Mouse (Mus musculus): ENCODE measurements around the gene Pitpnm2.
A peak's percentile ranks its signal among the peaks of the same experiment; 100 is the strongest.

Gene Pitpnm2

DNA sequence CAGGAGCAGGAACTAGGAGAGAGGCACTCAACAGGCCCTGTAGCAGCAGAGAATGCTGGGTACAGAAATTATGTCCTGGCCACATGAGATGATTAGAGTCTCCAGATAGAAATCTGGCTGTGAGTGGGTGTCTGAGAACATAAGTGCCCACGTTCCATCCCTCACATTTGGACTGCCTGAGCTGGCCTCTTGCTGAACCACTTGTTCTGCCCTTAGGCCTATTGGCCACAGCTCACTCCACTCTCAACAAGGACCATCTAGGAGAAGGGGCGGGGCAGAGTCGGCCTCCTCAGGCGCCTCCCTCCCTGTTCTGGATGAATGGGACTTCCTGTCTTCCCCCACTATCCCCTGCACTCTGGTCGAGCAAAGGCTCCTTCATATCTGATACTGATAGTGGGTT is 100.5 kb downstream of the Pitpnm2 start:
- DNase-seq (ENCODE audit: low spot score in 2 of 2), result no peak

DNA sequence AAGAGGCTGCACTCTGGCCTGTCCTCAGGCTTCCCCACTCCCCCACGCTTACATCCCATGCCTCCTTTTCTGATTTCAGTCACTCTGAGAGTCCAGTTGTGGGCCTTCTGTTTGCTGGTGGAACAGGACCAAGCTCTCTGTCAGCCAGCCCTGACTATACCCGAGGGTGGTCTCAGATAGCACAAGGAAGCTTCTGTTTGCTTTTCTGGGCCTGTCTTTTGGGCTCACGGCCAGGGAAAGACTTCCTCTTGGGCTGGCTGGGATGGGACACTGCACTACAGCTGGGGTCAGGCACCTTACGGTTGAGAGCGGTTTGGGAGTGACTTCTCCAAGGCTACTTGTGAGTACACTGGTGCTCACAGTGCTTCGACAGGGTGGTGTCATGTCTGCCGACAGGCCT is 111.5 kb downstream of the Pitpnm2 start:
- no peak for DNase-seq (ENCODE audit: low spot score in 2 of 2)

DNA sequence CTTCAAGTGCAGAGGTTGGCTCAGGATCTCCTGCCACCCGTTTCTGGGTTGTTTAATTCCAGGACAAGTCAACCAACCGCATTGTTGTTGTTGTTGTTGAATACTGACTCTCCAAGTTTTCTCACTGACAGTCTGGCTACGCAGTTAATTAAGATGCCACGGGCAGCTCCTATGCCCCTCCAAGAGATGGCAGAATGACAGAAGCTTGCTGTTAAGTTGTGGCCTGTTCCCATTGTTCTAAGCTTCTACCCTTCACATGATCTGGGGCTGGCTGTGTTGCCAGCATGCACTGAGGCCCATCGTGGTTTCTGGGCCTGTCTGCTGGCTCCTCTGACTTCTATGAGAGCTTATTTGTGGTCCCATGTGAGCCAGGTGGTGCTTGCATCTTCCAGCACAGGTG is 115.3 kb downstream of the Pitpnm2 start:
- DNase-seq (ENCODE audit: low spot score in 2 of 2), result no peak

DNA sequence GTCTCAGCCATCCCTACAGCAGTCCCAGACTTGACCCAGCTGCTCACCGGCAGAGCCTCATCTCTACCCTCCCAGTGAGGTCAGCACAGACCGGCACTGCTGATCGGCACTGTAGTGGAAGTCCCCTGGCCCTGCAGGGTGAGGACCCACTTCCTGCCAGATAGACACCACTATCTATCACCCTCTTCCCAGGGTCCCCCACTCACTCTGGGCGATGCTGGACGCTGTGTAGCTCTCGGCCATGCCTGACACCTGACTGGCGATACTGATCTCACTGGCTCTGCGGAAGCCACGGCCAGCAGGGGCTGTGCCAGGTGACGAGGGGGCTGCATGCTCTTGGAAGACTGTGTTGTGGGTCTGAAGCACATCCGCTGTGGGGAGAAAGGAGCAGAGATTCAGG is 124.5 kb downstream of the Pitpnm2 start:
- DNase-seq (ENCODE audit: low spot score in 2 of 2), result no peak

DNA sequence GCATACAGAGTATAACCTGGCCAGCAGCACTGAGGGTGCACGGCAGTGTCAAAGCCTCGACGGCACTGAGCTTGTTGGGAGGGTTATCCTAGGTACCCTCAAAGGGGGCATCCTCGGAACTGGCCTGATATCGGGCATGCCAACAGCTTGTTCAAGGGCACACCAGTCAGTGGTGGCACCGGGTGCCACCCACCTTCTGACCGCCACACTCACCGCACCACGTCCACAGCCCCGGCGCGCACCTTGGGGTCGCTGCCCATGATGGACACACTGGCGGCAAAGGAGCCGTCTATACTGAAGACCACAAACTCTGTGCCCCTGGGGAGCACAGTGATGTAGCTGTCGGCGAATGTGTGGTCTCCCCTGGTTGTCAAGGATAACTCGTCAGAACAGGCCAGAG is 127.2 kb downstream of the Pitpnm2 start:
- no peak for DNase-seq (ENCODE audit: low spot score in 2 of 2)

DNA sequence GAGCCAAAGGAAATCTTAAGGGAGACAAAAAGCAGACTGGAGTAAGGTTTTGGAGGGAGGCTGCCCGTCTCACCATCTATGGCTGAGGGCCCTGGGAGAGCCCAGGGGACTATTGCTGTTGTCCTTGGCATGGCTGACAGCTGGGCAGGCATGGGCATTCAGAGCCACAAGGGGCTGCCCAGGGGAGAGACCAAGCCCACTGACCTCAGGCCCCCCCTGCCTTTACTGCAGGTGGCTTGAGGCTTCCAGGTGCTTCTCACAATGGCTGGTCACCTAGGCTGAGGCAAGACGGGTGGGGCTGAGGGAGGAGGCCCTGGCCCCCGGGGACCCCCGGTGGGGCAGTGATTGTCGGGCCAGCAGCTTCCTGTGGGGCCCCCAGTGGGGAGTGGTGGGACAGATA is 130.4 kb downstream of the Pitpnm2 start:
- no peak for DNase-seq (ENCODE audit: low spot score in 2 of 2)

DNA sequence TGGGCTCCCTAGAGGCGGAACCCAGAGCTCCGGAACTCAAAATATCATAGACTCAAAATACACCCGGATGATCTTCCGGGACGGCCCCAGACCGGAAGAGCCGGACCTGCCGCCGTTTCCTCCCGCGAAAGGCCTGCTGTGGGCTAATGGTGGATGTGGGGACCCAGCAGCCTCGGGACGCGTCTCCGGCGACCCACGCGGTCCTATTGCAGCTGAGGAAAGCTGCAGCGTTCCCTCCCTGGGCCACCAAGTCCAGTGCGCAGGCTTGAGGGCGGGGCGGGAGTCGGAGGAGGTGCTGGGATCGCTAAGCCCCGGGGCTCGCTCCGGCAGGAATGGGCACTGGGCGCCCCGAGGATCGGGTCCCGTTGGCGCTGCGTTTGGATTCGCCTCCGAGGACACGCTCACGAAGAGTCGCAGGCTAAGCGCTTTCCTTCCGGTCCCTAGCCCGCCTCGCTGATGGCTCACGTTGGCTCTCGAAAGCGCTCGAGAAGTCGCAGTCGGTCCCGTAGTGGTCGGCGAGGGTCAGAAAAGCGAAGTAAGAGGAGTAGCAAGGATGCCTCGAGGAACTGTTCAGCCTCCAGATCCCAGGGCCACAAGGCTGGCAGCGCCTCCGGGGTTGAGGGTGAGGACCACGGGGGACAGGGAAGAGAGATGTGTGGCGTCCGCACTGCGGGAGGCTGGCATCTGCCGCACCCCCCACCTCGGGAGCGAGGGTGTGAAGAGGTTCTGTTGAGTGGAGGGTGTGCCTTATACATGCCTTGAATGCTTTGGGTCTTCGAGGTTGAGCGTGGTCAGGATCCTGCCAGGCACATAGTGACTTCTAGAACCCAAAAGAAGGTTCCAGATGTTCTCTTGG is 133.3 kb downstream of the Pitpnm2 start, which contains the start of gene Arl6ip4:
Gene Arl6ip4 (plus strand): TSS at position 100 of the 856 bp plus-strand sequence.
- DNase-seq (ENCODE audit: low spot score in 2 of 2), result peak; percentile 65 to 72

DNA sequence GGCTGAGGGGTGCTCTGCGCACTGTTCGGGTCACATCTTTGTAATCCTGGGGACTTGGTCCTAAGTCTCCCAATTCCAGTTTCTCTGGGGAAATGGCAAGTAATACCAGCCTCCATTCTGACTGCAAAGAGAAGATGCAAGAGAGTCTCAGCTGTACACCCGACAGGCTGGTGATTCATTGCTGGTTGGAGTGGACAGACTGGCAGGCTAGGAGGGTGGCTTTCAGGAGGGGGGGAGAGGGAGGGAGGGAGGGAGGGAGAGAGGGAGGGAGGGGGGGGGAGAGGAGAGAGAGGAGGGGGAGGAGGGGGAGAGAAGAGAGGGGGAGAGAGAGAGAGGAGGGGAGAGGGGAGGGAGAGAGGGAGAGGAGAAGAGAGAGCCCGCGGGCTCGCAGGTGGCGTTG is 134.0 kb downstream of the Pitpnm2 start:
- DNase-seq (ENCODE audit: low spot score in 2 of 2), result no peak

DNA sequence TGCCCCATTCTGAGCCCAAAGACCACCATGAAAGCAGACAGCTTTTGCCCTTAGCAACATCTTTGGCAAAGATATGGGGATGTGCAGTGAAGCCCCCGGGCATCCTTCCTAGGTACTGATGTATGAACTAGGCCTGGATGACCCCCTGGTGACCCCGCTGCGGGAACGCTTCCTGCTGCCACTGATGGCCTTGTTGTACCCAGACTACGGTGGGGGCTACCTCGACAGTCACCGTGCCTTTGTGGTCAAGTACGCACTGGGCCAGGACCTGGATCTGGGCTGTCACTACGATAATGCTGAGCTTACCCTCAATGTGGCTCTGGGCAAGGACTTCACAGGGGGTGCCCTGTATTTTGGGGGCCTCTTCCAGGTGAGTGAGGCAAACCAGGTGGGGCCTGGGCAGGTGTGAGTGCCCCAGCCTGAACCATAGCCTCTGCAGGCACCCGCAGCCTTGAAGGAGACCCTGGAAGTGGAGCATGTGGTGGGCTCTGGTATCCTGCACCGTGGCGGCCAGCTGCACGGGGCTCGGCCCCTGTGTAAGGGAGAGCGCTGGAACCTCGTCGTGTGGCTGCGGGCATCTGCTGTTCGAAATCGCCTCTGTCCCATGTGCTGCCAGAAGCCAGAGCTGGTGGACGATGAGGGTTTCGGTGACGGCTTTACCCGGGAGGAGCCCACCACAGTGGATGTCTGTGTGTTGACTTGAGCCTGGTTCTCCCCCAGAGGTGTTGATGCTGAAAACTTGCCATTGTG is 135.1 kb downstream of the Pitpnm2 start:
- no peak for DNase-seq (ENCODE audit: low spot score in 2 of 2)

DNA sequence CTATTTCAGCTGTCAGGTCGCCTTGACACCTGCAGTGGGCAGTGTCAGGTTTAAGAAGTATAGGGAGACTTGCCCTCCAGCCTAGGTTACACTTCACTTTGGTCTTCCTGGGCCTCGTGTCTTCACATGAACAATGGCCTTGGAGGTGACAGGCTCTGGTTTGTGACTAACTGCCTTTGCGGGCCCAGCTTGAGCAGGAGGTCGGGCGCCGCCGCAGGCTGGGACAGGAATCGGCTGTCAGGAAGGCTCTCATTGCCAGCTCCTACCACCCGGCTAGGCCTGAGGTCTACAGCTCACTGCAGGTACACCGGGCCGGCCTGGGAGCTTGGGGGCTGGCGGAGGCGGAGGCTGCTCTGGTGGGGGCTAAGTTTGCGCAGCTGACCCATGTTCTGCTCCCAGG is 136.5 kb downstream of the Pitpnm2 start:
- peak in 1 of 2 experiments; percentile 59 for DNase-seq (ENCODE audit: low spot score in 2 of 2)

DNA sequence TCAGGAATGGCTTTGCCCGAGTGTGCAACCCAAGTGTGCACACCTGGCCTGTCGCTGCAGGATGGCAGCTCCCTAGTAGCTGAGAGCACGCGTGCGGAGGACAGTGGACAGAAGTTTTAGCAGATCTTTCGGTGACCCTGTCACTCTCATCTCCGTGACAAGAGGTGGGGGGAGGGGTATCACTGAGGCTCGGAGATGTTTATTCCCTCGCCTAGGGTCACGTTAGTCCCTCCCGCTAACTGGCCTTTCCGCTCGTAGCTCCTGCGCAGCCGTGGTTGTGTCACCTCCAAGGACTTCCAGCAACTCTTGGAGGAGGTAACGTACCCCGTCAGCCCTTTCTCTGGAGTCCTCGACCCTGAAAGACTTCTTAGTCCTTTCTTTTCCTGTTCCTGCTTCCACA is 137.0 kb downstream of the Pitpnm2 start:
- no peak for DNase-seq (ENCODE audit: low spot score in 2 of 2)

DNA sequence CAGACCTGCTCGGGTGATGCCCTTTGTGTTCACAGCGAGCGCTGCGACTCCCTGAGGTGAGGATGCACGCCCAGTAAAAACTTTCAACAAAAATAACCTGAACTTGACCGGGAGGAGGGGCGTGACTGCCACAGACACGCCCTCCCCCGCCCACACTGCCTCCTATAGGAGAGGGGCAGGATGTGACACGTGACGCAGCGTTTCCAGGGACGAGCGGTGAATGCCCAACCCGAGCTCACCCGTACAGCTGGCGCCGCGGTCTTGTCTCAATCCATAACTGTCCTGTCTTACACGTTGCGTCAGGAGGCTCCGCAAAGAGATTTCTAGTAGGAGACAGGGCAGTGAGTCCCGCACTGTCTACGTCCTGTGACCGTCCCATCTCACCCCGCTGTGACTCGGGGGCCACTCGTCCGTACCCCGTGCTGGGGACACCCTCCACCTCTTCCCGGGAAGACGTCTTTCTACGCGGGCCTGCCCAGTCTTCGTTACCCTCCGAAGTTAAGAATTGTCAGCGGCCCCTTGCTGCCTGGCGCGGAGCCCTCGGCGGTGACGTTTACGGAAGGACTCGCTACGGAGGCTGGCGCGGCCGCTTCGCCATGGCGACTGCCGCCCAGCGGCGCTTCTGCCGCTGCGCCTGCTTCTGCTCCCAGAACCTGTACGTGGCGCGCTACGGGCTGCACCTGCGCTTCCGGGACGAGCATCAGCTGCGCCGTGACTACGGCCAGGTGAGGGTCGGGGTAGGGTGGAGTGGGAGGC is 137.6 kb downstream of the Pitpnm2 start, which contains the start of gene Ogfod2:
Gene Ogfod2 (plus strand): TSS at position 556 of the 756 bp plus-strand sequence.
- peak; percentile 86 to 91 for DNase-seq (ENCODE audit: low spot score in 2 of 2)

DNA sequence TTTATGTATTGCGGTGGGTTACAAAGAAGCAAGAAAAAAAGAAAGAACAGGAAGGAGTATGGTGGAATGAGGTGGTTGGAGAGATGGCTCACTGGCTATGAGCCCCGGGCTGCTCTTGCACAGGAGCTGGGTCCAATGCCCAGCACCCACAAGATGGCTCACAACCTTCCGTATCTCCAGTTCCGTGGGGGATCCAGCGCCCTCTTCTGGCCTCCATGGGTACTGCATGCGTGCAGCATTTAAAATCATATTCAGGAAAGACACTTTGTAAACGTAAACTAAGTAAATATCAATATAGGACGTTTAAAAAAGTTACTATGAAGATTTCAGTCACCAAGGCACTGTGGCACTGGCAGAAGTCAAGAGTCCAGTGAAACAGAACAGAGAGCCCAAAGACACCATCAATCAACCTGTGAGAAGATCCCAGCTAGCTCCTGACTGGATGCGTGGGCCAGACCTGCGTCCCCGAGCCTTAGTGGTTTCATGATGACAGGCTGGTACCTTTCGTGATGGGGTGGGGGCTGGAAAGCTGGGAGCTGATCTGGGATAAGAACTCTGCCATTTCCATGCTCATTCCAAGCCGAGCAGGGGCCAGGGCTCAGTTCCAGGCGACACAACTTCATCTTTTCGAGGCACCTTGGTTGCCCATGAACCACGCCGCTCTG is 138.4 kb downstream of the Pitpnm2 start:
- DNase-seq (ENCODE audit: low spot score in 2 of 2), result peak in 1 of 2 experiments; percentile 59

DNA sequence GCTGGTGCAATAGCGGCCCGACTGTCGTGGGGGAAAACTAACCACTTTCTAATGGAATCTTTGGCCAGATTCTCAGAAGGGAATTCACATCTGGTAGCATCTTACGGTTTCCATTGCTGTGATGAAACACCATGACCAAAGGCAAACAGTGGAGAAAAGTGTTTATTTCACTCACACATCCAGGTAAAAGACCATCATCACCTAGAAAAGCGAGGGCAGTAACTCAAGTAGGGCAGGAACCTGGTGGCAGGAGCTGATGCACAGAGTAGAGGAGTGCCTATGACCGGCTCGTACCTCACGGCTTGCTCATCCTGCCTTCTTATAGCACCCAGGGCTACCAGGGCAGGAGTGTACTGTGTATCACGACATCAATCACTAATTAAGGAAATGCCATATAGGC is 146.0 kb downstream of the Pitpnm2 start:
- DNase-seq (ENCODE audit: low spot score in 2 of 2), result no peak

DNA sequence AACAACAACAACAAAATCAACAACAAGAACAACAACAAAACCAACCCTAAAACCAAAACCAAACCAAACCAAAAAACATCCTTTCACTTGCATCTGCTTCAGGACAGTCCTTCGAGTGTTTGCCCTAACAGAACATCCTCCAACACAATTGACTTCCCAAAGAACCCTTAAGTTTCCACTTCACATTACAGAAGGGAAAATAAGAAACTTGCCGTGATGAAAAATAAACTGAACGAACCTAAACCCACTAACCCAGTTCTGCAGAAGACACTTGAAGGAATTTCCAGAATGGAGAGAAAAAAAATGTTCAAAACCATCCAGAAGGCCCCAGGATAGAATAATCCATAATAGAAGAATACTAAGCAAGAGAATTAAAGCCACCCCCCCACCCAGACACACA is 146.5 kb downstream of the Pitpnm2 start:
- DNase-seq (ENCODE audit: low spot score in 2 of 2), result no peak

DNA sequence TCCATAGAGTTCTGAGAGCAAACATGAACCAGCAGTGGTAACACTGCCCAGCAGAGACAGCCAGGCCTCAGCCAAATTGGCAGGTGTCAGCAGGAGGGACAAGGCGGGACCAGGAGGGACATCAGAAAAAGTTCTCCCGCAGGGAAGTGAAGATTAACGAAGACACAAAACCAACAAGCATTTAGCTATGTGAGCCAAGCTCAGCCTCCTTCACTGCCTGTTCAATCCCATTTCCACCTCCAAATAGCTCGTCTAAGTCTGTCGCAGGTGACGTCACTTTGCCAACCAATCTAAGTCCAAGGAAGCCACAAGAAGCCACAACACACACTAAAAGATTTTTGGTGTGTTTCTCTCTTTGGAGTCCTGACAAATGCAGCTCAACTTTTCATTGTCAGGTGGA is 147.2 kb downstream of the Pitpnm2 start:
- DNase-seq (ENCODE audit: low spot score in 2 of 2), result no peak

DNA sequence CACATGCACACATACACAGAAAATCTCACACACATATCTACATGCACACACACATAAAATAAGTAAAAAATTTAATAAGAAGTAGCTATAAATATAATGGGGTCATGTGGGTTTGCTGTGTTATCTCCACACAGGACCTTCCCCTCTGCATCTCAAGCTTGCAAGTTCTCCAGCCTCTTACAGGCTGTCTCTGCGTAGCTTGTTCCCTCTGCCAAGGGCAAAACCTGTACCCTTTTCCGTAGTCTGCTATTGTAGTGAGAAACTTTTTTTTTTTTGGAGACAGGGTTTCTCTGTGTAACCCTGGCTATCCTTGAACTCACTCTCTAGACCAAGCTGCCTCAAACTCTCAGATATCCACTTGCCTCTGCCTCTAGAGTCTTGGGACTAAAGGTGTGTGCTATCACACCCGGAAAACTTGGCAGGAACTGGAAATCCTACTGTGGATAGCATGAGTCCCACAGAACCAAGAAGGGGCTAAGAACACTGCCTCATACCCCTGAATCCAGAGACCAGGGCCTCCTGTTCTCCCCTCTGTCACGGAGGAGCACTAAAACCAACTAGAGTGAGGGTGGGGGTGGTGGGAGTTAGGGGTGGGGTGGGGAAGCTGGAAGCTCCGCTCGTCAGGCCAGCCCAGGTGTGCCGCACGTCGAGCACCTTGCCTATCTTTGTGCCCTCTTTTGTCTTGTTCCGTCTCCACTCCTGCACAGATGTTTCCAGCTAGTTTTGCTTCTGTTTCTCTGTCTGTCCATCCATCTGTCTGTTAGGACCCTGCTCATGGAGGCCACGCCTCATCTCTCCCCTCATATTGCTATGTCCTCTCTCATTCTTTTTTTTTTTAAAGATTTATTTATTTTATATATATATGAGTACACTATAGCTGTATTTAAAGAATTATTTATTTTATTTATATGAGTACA is 149.2 kb downstream of the Pitpnm2 start:
- no peak for DNase-seq (ENCODE audit: low spot score in 2 of 2)

DNA sequence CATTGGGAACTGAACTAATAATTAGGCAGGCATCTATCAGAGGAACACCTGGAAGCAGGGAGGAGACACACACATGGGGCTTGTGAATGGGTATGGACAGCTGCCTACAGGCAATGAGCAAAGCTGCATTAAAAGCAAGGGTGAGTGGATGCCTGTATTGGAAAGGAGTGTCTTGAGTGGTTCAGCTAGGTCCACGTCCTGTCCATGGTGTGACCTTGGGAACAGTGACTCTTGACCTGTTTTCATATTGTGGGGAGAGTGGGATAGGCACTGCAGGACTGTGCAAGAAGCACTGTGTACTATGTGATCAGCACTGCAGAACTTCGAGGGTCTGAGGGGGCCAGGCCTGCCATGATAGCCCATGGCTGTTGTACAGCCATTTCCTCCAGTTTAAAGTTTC is 150.6 kb downstream of the Pitpnm2 start:
- DNase-seq (ENCODE audit: low spot score in 2 of 2), result no peak

DNA sequence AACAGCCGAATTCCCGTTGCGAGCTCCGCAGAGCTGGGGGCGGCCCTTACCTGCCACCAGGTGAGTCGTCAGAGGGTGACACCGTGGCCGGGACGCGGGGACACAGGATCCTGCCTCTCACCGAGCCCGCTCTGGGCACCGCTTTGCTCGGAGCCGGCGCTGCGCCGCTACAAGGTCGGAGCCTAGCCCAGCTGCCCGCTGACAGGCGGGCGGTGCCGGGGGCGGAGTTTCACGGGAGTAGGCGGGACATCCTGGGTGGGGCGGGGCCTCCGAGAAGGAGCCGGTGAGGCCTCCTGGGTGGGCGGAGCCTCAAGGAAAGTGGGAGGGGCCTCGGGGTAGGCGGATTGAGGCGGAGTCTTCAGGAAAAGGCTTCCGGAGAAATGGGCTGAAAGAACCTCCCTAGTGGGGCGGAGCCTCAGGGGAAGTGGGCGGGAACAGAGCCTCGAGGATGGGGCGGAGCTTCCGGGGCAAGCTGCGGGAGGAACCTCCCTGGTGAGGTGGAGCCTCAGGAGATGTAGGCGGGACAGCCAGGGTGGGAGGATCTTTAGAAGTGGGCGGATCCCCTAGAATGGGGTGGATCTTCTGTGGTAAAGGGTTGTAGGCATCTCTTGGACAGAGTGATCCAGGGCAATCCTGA is 153.8 kb downstream of the Pitpnm2 start, which contains the start of gene Abcb9:
Gene Abcb9 (minus strand): TSS at position 203 of the 637 bp plus-strand sequence.
- DNase-seq (ENCODE audit: low spot score in 2 of 2), result peak; percentile 99 to 100

DNA sequence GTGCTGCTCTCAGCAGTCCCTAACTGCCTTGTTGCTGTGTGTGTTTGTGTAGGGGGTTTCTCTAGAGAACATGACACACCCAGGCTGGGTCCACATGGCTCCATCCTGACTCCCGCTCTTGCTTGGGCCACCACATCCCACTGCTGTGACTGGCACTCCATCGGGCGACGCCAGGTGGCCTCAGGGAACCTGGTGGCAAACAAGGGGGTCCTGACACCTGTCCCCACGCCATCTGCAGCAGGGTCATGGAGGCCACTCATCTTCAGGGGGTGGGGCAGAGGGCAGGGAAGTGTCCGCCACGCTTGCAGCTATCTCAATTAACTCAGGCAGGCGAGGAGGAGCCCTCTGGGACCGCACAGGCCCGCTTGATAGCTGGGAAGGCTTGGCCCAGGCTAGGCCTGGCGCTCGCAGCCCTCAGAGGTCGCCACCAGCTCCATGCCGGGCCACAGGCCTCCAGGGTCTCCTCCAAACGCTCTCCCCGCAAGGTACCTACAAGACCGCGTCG is 154.4 kb downstream of the Pitpnm2 start:
- peak; percentile 42 to 44 for DNase-seq (ENCODE audit: low spot score in 2 of 2)

Data from spleen, postnatal 14 days (tissue).